Mouse (Mus musculus): Measurements from ENCODE around the gene Pim1.
"Not testable (repeated sequence)": the region's sequence is repeated elsewhere in the genome, so short reads cannot be mapped to it uniquely, and the experiment has no call there.

Pim1 gene

GRCm38 (mm10) chr17:29490713-29491581 is at the start of gene Pim1:
TSS of gene Pim1 (plus strand) at chr17:29490753.
- peak; percentile 59 for DNase-seq

- DNase-seq = no peak
Measured at GRCm38 (mm10) chr17:29441562-29441961, 49.0 kb upstream of the Pim1 start.

GRCm38 (mm10) chr17:29442131-29442557 is 48.4 kb upstream of the Pim1 start:
- no peak for DNase-seq

GRCm38 (mm10) chr17:29443724-29444123 is 46.8 kb upstream of the Pim1 start:
- no peak for DNase-seq

GRCm38 (mm10) chr17:29445072-29445471 is 45.5 kb upstream of the Pim1 start:
- DNase-seq = no peak

- no peak for DNase-seq
Measured at GRCm38 (mm10) chr17:29447323-29447722, 43.2 kb upstream of the Pim1 start.

- no peak for DNase-seq
Measured at GRCm38 (mm10) chr17:29448055-29448454, 42.5 kb upstream of the Pim1 start.

GRCm38 (mm10) chr17:29448561-29448960 is 42.0 kb upstream of the Pim1 start:
- no peak for DNase-seq

GRCm38 (mm10) chr17:29450899-29451840 is 39.4 kb upstream of the Pim1 start:
- DNase-seq = no peak

GRCm38 (mm10) chr17:29451841-29452210 is 38.7 kb upstream of the Pim1 start:
- no peak for DNase-seq

- not testable (repeated sequence) for DNase-seq
Measured at GRCm38 (mm10) chr17:29454119-29454518, 36.4 kb upstream of the Pim1 start.

GRCm38 (mm10) chr17:29455411-29456120 is 35.0 kb upstream of the Pim1 start:
- DNase-seq = no peak

GRCm38 (mm10) chr17:29456476-29456875 is 34.1 kb upstream of the Pim1 start:
- no peak for DNase-seq

GRCm38 (mm10) chr17:29456926-29457325 is 33.6 kb upstream of the Pim1 start:
- DNase-seq = no peak

GRCm38 (mm10) chr17:29457795-29458560 is 32.6 kb upstream of the Pim1 start:
- no peak for DNase-seq

- DNase-seq = no peak
Measured at GRCm38 (mm10) chr17:29459321-29460118, 31.0 kb upstream of the Pim1 start.

- no peak for DNase-seq
Measured at GRCm38 (mm10) chr17:29460119-29460505, 30.4 kb upstream of the Pim1 start.

- no peak for DNase-seq
Measured at GRCm38 (mm10) chr17:29463627-29464026, 26.9 kb upstream of the Pim1 start.

GRCm38 (mm10) chr17:29464068-29464467 is 26.5 kb upstream of the Pim1 start:
- DNase-seq = peak; percentile 20

GRCm38 (mm10) chr17:29464519-29465140 is 25.9 kb upstream of the Pim1 start:
- DNase-seq = no peak
